Mouse (Mus musculus) left cerebral cortex, adult 8-10 months (tissue): ENCODE measurements around the gene Scaper. TPM values are rescaled to one million over a fixed set of nuclear protein-coding genes. Genes with fewer than 3 reads are reported as not detected.

Experiments
- DNase-seq, 2 experiments: peaks; one replicate each; pipeline ENCODE4 v3.0.0; 2022; ENCODE audit warnings: low spot score in 2 of 2
- total RNA-seq, 4 experiments: library from RNA; stranded (reverse); gene quantifications; 2 replicates each; pipeline ENCODE4 v1.2.4; 2022

Gene Scaper
- total RNA-seq = 10 to 100 TPM; 35.7 to 39.0 (median 37.1) TPM

GRCm38 (mm10) chr9:55937664-55938617, at the start of gene Scaper:
Gene Scaper, minus strand, starts transcription at chr9:55938119.
- DNase-seq = peak; percentile 62 to 77

- DNase-seq = no peak
Measured at GRCm38 (mm10) chr9:55946819-55947218, 8.9 kb upstream of the Scaper start.

- no peak for DNase-seq
Measured at GRCm38 (mm10) chr9:55941356-55941755, 3.4 kb upstream of the Scaper start.

- no peak for DNase-seq
Measured at GRCm38 (mm10) chr9:55938618-55938985, 683 bp upstream of the Scaper start.

- DNase-seq = peak in 1 of 2 experiments; percentile 11
Measured at GRCm38 (mm10) chr9:55937224-55937663, 675 bp downstream of the Scaper start.

GRCm38 (mm10) chr9:55932482-55932881, 5.4 kb downstream of the Scaper start:
- no peak for DNase-seq

- no peak for DNase-seq
Measured at GRCm38 (mm10) chr9:55918579-55918978, 19.3 kb downstream of the Scaper start.

GRCm38 (mm10) chr9:55916751-55917150, 21.2 kb downstream of the Scaper start:
- no peak for DNase-seq

GRCm38 (mm10) chr9:55911481-55911880, 26.4 kb downstream of the Scaper start:
- DNase-seq = no peak

GRCm38 (mm10) chr9:55902964-55903363, 35.0 kb downstream of the Scaper start:
- DNase-seq = no peak

GRCm38 (mm10) chr9:55901588-55901987, 36.3 kb downstream of the Scaper start:
- DNase-seq = no peak

GRCm38 (mm10) chr9:55900531-55900930, 37.4 kb downstream of the Scaper start:
- no peak for DNase-seq

- DNase-seq = no peak
Measured at GRCm38 (mm10) chr9:55878066-55878465, 59.9 kb downstream of the Scaper start.

- no peak for DNase-seq
Measured at GRCm38 (mm10) chr9:55789442-55789841, 148.5 kb downstream of the Scaper start.

GRCm38 (mm10) chr9:55712016-55712415, 225.9 kb downstream of the Scaper start:
- no peak for DNase-seq

GRCm38 (mm10) chr9:55710553-55710952, 227.4 kb downstream of the Scaper start:
- DNase-seq = no peak

- DNase-seq = no peak
Measured at GRCm38 (mm10) chr9:55706603-55707002, 231.3 kb downstream of the Scaper start.

- DNase-seq = no peak
Measured at GRCm38 (mm10) chr9:55695307-55695706, 242.6 kb downstream of the Scaper start.

GRCm38 (mm10) chr9:55677099-55677498, 260.8 kb downstream of the Scaper start:
- DNase-seq = no peak

GRCm38 (mm10) chr9:55646444-55646843, 291.5 kb downstream of the Scaper start:
- no peak for DNase-seq

- DNase-seq = no peak
Measured at GRCm38 (mm10) chr9:55626990-55627389, 310.9 kb downstream of the Scaper start.

GRCm38 (mm10) chr9:55614711-55615110, 323.2 kb downstream of the Scaper start:
- DNase-seq = no peak

- no peak for DNase-seq
Measured at GRCm38 (mm10) chr9:55609751-55610150, 328.2 kb downstream of the Scaper start.
